Mouse (Mus musculus): ENCODE data around the gene Layn. TPM values are rescaled to one million over a fixed set of nuclear protein-coding genes. Genes with fewer than 3 reads are reported as not detected.
A peak's percentile ranks its signal among the peaks of the same experiment; 100 is the strongest.

Layn gene
- total RNA-seq (2022): 1 to 10 TPM; 5.0 to 5.5 (median 5.2) TPM

DNA sequence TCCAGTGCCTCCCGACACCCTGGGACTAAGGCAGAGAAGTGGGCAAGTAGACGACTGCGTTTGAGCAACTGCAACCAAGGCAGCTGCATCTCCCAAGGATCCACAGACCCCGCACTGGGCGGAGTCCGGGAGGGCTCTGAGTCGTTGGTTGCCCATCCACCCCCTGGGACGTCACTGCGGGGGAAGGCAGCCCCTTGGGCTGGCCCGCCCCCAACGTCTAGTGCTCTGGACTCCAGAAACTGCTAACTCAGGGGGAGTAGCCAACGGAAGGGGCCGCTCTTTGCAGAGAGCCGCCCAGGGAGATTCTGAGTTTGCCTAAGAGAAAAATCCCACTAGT lies at the start of gene Layn:
TSS of gene Layn (minus strand) at position 116 of the 337 bp plus-strand sequence.
- DNase-seq (ENCODE audit: low spot score): peak; percentile 89

DNA sequence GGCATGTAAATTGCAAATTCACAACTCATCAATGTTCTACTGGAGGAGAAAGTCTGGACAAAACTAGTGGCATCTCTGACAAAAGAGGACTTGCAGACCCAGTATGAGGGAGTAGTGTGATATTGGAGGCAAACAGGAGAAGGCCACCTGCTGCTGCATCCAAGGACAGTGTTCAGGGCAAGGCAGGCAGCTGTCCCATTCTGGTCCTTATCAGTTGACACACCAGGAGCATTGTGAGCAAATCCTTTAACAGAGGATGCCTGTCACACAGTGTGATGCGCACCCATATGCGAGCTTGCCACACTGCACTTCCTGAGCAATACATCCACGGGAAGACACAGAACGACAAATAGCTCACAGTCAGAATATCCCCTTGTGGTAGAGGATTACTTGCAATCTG lies 37.9 kb upstream of the Layn start:
- DNase-seq (ENCODE audit: low spot score): no peak

- no peak for DNase-seq (ENCODE audit: low spot score)
Observed at GRCm38 (mm10) chr9:51105751-51106150, 28.9 kb upstream of the Layn start.

DNA sequence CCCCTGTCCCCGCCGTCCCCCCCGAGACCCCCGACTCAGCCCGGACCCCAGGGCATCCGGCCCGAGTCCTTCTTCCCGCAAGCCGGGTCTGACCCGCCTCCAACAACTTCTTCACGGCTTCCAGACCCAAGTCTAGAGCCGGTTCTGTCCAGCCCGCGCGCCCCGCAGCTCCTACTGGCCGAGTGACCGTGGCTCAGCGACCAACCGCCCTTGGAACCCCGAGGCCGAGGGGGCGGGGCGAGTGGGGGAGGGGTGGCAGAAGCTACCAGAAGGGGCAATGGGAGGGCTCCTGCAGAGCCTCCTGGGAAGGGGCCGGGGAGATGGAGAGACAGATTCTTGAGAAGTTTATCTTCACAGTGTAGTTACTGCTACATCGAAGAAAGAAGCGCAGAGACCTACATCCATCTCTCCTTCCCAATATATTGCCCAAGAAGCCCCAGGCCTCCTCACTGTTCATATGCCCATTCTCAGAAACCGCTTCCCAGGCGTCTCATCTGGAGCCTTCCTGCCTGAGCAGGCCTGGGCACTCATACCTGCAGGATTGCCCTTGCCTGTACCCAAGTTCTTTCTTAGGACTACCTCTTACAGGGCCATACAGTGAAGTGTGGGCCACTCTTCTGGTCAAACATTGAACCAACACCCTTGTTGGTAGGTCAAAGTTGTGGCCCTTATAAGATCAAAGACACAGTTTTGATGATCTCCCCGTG lies 27.1 kb upstream of the Layn start:
- no peak for DNase-seq (ENCODE audit: low spot score)

GRCm38 (mm10) chr9:51102963-51103807 lies 26.3 kb upstream of the Layn start:
- DNase-seq (ENCODE audit: low spot score): peak; percentile 13

DNA sequence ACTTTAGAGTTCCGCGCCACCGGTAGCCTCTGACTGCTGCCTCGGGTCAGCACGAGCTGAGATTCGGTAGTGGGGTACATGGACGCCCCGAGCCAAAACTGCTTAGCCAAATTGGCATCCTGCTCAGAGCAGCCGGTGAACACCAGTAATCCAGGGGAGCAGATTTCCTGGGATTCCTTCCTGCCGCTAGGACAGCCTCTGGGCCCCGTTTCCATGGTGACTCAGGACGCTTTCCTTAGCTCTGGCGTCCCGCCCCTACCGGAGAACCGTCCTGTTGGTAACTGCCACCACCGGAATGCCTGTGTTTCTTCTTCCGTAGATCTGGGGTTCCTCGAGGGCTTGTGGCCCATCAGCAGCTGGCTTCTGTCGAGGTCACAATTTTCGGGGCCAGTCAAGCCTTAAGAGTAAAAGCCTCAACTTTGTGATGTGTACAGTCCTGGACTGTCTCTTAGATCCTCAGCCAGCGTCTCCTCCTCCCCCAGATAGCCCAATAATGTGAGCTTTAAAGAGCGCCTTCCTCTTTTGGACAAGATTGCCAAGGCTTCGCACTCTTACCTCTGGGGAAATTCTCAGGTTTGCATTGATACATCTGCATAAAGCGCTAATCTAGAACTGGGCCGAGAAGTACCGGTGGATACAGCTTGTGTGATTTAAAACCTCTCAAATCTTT lies 25.0 kb upstream of the Layn start, which contains the start of gene 4833427G06Rik:
TSS of gene 4833427G06Rik (minus strand) at position 323 of the 670 bp plus-strand sequence.
- DNase-seq (ENCODE audit: low spot score): peak; percentile 7

- no peak for DNase-seq (ENCODE audit: low spot score)
Observed at GRCm38 (mm10) chr9:51096306-51096705, 19.4 kb upstream of the Layn start.

- no peak for DNase-seq (ENCODE audit: low spot score)
Observed at GRCm38 (mm10) chr9:51093697-51094096, 16.8 kb upstream of the Layn start.

GRCm38 (mm10) chr9:51081614-51082013 lies 4.7 kb upstream of the Layn start:
- no peak for DNase-seq (ENCODE audit: low spot score)

DNA sequence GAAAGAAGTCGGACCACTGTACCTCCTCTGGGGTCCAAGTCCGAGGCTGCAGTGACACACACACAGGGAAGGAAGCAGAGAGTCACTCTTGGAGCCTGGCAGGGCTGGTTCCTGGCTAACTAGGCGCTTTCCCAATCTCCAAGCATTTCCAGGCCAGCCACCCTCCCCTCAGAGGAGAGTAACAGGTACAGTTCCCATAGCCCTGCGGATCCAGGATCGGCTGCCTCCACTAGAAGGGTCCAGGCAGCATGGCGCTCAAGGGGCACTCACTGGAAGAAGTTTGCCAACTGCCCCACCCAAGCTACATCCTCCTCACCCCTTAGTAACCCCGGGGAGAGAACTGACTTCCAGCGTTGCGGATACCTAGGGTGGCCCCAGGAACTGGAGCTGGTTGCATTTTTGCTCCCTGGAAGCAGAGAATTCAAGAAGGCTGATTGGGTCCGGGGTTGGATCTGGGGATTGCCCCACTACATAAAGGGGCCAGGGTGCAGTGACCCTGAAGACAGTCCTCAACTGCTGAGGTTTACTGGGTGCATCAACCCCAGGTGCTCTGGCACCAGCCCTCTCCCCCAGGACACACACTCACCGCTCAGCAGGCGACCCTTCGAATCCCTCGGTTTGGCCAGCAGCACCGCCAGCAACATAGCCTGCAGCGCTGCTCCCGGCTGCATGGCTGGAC lies 455 bp downstream of the Layn start:
- peak; percentile 26 for DNase-seq (ENCODE audit: low spot score)

GRCm38 (mm10) chr9:51075780-51076179 lies 1.1 kb downstream of the Layn start:
- DNase-seq (ENCODE audit: low spot score): peak; percentile 50

DNA sequence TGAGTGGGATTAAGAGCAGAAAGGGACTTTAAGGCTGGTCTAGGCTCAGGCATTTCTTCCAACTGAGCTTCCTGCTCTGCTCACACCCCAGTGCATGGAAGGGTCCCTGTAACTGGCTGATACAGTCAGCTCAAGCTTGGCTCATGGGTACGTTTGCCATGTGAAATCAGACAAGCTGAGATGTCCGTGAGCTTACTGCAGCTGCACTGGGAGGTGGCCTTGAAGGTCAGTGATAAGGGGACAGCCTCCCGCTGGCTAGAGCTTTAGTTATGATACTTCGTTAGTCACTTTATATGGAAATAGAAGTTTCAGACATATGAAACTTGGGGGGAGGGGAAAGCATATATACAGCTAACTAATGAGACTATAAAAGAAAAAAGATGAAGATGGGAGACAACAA lies 6.1 kb downstream of the Layn start:
- no peak for DNase-seq (ENCODE audit: low spot score)

GRCm38 (mm10) chr9:51068202-51068601 lies 8.7 kb downstream of the Layn start:
- DNase-seq (ENCODE audit: low spot score): no peak

GRCm38 (mm10) chr9:51060601-51061000 lies 16.3 kb downstream of the Layn start, which contains the start of gene Btg4:
Gene Btg4, plus strand, starts transcription at chr9:51060901.
- no peak for DNase-seq (ENCODE audit: low spot score)

DNA sequence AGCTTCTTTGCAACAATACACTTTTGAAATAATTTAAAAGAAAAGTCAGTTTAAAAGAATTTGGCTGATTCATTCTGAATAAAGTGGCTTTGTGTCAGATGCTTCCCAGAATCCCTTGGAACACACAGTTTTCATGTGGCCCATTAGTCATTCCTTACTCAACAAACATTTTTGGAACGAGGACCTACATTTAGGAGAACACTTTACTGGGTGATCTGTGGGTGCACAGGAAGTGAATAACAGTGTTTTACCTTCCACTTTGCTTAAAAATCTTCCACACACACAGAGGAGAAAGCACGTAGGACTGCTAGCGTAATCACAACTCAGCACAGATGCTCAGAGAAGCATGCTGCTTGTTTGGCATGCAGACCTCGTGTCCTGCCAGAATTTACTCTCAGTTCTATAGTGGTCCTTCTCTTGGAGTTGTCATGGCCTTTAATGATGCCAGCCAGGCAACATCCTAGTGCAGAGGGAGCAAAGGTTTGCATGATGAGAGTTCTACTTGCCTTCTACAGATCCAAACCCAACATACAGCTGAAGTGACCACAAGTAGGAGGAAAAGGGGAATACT lies 17.9 kb downstream of the Layn start:
- DNase-seq (ENCODE audit: low spot score): peak; percentile 11

DNA sequence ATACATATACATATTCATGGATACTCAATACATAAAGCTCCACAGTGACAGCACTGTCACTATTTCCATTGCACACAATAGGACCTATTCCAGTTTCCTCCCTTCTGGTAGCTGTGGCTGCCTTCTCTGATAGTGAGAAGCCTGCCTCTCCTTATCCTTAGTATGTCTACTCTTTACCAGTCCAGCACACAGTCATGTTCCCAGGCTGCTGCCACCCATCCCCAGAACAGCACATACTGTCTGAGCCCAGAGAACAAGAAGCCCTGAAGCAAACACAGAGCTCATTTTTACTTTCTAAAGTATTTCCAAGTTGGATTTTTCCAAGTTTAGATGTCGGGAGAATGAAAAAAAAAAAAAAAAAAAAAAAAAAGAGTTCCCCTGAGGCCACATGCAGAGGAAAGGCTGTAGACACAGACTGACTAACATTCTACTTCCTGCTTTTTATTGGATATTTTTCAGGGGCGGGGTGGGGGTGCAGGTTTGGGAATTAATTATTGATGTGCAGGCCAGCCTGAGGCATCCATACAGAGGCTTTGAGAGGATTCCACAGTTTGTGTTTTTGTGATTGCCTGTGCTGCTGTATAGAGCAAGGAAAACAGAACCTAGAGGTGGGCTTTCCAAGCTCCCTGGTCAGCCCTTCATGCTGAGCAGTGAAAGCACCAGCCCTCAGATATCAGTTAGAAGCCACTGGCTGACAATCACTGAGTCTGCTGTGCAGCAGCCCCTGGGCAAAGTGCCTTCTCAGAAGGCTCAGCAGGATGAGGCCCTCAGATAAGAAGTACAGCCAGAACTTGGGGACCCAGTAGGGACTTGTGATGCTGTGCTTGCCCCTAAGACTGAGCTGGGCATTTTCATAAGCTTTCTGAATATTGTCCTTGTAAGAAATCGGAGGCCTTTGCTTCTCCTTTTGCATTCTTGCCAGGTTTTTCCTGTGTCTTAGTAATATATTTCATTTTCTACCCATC lies 20.3 kb downstream of the Layn start:
- peak; percentile 27 for DNase-seq (ENCODE audit: low spot score)

DNA sequence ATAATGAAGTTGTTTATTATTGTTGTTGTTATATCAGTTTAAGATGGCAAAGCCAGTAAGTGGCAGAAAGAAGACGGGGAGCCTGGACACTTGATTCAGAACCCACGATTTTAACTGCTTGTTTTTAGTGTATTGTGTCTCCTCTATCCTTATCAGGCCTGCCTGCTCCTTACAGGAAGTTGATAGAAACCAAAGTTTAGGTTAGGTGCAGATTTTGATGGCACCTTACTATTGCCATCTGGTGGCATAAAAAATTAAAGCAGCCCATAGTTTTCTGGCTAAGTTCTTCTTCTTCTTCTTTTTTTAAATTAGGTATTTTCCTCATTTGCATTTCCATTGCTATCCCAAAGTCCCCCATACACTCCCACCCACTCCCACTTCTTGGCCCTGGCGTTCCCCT lies 24.7 kb downstream of the Layn start:
- DNase-seq (ENCODE audit: low spot score): no peak

GRCm38 (mm10) chr9:51042136-51042535 lies 34.8 kb downstream of the Layn start:
- no peak for DNase-seq (ENCODE audit: low spot score)

DNA sequence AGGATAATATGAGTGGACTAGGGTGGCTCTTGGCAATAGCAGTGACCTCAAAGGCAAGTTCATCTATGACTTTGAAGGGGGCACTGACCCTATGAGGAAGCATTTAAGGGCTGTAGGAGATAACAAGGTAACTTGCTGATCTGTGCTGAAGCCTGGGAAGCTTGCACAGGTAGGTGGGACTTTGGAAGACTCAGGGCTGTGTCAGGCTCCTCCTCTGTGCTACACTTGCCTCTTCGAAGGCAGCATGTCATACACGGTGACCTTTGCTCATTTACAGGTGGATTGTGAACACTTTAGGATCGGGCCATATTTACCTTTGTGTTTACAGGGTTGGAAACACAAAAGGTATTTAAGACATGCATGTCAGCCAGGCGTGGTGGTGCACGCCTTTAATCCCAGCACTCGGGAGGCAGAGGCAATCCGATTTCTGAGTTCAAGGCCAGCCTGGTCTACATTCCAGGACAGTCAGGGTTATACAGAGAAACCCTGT lies 35.4 kb downstream of the Layn start:
- no peak for DNase-seq (ENCODE audit: low spot score)

All from heart, adult 8-10 months (tissue).